Mouse (Mus musculus) urinary bladder, postnatal 25 days (tissue): Measurements from ENCODE around the gene Hpn.

Experiments
- DNase-seq: peaks from one replicate; pipeline ENCODE4 v3.0.0; 2022; ENCODE audit warnings: low spot score

Gene Hpn

DNA sequence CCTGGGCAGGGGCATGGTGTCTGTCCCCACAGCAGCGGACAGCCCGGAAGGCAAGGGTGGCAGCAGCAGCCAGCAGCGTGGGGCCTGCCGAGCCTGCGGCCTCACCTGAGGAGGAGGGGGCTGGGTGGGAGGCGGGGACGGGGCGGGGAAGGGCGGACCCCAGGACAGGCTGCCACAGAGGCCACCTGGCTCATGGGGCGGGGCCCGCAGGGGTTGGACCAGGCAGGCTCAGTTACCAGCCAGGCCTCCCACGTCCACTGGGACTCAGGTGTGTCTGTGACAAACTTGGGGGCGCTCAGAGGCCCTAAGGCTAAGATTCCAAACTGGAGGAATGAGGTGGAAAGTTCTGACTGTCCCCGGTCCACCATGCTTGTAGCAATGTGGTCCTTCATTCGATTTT lies at the start of gene Hpn:
Gene Hpn, minus strand, starts transcription at position 109 of the 400 bp plus-strand sequence.
- no peak for DNase-seq

DNA sequence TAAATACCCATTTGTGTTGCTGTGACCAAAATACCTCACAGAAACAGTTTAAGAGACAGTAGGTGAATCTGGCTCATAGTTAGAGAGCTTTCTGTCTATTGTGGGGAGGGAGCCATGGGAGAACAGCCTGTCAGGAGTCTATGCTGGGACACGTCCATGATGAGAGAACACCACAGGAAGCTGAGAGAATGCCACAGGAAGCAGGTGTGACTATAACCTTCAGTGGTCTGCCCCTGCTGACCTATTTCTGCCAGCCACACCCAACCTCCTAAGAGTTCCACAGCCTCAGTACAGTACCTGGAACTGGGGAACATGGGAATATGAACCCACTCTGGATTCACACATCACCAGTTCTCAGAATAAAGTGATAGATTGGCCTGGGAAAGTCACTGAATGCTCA lies 49.7 kb upstream of the Hpn start:
- no peak for DNase-seq

DNA sequence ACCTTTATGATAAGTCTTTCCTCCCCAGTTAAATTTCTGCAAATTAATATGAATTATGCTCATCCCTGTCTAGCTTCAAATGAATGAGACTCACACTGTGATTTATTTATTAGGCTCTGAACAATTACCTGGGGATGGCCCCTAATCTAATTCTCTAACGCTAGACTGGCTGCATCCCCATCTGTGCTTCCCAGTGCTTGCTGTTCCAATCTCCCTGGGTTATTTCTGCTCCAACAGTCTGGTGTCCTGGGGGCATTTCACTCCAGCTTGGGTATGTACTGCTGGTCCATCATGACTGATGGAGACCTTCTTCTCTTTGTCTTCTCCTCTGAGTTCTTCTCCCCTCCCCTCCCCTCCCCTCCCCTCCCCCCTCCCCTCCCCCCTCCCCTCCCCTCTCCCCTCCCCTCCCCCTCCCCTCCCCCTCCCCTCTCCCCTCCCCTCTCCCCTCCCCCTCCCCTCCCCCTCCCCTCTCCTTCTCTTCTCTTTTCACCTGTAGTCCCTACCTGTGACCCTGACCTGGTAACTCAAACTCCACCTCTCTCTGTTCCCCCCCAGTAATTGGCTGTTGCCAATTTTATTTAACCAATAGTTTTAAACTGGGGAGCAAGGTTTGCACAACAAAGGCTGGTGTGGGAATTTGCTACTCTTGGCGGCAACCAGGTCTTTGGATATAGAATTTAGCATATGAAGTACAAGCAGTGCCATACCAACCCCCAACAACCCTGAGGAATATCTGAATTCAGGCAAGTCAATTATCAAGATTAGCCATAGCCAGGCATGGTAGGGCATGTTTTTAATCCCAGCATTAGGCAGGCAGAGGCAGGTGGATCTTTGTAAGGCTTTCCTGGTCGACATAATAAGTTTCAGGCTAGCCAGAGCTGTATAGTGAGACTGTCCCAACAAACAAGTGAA lies 48.8 kb upstream of the Hpn start:
- no peak for DNase-seq

DNA sequence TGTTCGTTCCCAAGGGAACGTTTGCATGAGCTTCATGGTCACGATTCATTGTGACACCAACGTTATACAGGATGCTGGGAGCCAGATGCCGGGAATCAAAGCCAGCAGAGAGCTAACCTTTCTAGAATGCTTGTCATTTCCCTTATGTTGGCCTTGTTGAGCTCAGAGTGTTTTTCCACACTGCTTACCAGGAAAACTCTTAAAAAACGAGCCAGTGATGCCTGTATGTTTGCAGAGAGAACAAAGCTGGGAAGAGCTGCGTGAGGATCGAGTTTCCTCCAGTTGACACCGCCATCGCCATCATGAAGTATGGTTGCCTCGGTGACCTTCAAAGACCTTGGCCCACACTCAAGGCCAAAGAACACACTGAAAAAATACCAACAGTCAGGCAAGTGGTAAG lies 47.2 kb upstream of the Hpn start:
- no peak for DNase-seq

DNA sequence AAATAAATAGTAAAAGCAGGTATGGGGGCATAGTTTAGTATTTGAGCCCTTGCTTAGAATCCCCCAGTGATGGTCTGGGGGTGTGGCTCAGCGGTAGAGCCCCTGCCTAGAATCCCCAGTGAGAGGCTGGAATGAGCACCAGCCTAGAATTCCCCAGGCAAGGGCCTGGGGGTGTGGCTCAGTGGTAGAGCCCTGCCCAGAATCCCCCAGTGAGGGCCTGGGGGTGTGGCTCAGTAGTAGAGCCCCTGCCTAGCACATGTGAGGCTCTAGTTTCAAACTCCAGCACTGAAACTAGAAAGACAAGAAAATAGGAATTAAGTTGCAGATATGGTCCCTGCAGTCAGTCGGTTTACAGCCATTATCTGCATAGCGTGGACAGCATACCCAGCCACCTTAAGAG lies 46.7 kb upstream of the Hpn start:
- DNase-seq, result no peak

DNA sequence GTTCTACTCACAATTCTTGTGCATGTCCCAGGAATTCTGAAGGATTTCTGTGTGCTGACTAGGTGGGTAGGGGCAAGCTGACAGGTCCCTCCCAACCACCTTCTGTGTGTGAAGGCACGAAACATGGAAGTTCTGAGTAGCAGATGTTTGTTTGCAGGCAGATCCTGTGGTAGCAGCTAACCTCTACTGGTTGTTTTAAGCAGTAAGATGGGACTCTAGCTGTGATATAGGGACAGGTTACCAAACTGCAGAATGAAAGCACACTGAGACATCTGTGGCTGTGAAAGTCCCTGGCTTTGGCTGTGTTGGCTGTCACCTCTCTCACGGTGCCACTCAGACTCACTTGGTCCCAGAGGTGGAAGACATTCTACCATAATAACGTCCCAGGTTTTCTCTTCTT lies 46.2 kb upstream of the Hpn start:
- DNase-seq, result no peak

DNA sequence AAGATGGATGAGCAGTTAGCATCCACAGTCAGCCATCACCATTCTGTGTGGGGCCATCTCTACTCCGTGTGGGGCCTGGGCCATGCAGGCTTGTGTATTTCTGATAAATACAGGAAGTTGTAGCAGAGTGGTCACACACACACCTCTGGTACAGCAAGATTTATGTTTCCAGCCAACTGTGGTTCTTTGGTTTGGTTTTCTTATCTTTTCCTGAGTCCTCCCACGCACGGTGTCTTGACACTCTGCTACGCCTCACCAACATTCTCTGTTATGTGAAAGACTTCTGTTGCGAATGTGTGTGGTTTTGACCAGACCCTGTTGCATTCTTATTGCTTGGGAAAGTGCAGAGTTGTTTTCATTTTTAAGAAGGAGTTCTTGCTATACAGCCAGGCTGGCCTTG lies 45.7 kb upstream of the Hpn start:
- DNase-seq, result no peak

DNA sequence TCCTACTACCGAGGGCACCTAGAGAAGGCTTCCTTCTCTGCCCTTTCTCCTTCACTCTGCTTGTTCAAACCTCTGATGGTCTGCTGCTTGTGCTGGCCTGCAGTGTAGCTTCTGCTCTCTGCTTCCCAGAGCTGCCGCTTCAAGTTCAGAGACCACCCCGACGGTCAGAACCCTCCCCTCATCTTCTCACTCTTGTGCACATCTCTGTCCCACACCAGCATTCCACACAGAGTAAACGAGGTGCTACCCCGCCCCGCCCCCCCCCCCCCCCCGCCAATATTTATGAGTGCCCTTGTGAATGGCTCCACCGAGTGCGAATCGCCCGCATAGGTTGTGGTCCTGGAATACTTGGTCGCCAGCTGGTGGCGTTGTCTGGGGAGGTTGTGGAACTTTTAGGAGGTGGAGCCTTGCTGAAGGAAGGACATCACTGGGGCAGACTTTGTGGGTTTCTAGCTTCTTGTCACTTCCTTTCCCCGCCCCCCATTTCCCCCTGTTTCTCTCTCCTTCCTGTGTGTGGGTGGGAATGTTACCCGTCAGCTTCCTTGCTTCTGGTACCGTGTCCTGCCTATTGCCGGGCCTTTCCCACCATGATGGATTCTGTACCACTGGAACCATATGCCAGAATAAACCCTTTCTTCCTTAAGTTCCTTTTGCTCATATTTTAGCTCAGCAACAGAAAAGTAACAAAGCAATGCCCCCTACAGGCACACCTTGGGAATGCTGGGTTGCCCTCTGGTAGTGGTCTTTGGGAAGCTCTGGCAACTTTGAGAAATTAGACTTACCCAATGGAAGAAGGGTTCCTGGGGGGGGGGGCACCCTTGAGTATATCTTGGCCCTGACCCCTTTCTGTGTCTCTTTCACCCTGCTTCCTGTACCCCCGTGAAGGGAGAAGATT lies 41.2 kb upstream of the Hpn start:
- DNase-seq, result no peak

DNA sequence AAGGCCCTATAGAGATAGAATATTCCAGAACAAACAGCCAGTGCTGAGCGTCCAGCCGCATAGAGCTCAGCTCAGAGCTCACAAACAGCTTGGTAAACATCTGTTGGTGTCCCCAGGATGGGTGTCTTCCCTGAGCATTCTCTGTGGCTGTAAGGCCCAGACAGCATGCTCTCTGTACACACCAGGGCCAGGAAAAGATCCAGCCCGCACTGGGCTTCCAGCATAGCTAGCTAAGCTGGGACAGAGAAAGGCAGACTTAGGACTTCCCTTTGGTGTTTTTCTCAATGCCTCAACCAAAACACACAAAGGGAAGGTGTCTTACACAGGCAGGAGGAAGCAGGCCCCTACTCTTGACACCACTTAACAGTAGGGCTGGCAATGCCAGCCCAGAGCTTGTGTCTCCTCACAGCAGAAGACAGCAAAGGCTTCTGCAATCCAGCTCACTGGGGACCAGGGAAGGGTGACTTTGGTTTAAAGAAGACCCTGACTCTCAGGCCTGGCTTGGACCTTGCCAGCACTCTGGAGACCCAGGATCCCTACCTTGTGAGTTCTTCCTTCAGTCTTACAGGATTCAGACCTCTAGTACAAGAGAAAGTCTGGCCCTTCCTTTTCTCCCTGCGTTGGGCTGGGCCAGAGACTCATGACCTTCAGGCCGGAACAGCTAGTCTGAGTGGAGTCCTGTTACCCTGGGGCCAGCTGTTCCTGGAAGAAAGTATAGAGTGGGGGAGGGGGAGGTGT lies 40.4 kb upstream of the Hpn start, which contains the start of gene Gramd1a:
Gene Gramd1a, minus strand, starts transcription at position 601 of the 738 bp plus-strand sequence.
- no peak for DNase-seq

DNA sequence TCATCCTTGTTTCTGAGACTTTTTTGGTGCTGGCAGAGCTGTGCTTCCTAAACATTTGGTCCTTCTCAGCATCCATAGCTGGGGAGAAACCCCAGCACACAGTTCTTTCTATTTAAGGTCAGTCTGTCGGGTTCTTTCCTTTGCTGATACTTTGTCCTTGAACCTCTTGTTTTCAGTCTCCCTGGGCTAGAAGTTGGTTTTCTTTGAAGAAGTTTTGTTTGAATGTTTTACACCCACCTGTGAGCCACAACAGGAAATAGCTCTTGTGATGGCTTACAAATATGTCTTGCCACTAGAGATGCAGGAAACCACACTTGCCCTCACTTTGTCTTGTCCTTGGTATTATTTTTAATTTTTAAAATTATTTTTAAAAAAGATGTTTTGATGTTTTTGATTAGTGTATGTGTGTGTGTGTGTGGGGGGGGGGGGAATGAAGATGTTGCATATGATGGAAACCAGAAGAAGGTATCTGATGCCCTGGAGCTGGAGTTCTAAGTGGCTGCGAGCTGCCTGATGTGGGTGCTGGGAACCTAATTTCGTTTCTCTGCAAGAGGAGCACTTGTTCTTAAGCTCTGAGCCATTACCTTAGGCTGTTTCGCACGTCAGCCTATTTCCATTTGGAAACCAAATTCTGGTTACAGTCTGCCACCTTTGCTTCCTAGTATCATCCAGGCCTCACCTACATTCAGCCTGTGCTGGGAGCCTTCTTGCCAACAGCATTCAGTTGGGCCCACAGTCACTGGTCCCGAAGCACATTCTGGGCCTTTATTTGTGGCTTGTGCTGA lies 38.6 kb upstream of the Hpn start:
- no peak for DNase-seq

DNA sequence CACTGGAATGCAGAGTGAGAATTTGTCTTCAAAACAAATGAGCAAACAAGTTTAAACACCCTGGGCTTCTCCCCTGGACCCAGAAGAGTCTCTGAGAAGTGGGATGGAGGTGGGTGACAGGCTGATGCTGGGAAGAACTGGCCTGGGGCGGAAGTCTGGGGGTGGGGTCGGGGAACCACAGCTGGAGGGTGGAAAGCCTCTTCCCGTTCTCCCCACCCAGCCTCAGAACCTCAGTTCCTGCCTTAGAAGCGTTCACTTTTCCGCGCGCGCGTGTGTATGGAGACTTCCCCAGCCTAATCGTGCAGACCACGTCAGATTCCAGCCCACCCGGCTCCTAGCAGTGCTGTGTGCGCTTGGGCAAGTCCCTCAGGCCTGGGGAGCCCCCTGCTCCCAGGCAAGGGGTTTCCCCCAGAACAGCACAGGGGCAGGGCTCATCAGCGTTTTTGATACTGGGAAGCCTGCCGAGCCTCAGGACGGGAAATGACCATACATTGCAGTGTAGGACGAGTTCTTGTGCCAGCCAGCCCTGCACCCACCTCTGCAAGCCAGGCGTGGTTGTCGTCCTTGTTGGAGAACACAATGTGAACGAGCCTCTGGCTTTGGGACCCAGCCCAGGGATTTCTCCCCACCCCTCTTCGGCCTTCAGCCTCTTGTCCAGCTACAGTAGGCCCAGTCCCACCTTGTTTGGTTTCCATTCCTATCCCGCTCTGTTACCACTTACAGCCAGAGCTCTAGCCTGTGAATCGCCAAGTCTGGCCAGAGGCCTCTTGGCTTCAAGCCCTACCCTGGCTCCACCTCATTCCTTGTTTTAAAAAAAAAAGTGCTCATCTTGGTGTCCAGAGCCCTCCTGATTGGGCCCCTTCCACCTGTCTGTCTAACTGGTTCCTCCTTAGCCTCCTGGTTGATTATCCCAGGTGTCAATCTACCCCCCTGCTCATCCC lies 36.5 kb upstream of the Hpn start:
- DNase-seq, result peak; percentile 39

DNA sequence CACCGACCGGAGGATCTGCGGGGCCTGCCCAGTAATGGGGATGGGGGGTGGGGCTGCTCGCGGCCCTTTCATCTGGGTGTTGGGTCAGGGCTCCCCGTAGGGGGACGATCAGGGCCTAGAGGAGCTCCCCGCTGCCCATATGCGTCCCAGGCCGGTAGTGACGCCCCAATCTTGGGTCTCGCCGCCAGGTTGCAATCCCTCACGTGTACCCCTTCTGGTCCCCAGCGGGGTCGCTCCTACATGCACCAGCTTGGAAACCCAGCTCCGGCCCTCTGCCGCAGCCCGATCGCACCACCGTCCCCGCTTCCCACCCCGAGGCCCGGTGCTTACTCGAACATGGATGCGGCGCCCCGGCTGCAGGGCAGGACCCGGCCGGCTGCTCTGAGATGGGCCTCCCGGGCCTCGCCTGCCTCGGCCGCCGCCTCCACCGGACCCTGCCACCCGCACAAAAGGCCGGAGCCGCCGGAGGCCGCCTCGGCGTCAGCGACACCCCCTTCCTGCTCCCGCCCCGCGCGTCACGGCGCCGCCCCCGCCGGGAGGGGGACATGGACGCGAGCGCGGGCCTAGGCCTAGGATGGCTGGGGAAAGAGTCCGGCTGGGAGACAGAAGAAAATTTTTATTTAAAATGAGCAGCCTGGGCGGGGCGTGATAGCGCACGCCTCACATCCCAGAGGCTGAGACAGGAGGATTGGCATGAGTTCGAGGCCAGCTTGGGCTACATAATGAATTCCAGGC lies 35.6 kb upstream of the Hpn start:
- peak; percentile 84 for DNase-seq

DNA sequence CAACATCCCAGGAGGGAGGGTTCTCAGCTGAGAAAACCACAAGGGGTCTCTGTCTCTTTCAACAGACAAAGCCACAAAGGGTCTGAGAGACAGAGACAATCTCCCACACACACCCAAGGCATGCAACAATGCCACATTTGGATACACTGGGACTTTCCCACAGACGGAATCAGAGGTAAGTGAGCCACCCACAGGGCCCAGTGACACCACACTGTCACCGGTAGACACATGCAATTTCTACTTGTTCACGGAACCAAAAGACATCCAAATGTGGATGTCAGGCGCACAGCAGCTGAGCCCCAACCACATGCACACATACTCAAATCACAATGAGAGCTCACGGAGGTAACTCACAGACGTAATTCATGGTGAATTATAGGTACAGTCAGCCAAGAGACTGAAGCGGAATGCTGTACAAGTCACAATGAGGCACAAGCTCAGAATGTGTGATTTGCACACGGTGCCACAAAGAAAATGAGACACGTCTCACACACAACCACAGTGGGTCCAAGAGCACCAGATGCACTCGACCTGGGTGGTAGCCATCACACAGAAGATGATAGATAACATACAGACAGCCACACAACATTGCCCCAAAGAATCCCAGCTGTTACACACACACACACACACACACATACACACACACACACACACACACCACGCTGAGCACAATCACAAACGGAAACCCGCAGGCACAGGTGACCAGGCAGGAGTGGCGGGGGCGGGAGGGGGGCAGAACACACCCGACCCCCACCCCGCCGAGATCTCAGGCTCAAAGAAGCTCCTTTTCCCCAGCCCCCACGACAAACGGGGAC lies 34.9 kb upstream of the Hpn start:
- DNase-seq, result no peak

DNA sequence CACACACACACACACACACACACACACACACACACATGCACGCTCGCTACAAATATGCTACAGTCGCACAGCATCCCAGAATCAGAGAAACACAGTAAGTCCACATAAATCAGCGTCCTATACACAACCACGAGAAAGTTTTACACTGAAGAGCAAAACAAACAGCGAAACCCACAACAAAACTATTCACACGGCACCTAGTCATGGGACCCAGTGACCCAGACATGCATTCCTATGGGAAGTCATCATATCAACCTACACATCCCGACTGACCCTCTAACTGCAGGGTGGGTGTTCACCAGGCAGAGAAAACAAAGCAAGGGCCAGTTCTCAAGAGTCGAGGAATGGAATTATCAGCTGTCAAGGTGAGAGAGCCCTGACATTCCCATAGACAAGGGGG lies 34.2 kb upstream of the Hpn start:
- no peak for DNase-seq

DNA sequence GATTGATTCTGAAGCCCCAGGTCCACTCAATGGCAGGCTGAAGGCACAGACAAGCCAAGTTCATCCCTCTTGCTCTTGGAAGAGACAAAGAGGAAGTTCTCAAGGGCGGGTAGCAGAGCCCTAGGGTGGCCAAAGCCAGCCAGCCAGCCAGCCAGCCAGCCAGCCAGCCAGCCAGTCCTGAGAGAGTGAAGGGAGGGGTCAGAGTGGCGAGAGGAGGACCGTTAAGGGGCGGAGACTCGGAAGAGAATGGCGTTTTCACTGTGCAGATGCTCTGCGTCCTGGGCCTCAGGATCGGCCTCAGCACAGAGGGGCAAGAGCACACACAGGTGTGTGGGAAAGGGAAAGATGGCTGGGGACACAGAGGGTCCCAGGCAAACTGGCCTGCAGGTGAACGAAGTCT lies 33.7 kb upstream of the Hpn start:
- no peak for DNase-seq

DNA sequence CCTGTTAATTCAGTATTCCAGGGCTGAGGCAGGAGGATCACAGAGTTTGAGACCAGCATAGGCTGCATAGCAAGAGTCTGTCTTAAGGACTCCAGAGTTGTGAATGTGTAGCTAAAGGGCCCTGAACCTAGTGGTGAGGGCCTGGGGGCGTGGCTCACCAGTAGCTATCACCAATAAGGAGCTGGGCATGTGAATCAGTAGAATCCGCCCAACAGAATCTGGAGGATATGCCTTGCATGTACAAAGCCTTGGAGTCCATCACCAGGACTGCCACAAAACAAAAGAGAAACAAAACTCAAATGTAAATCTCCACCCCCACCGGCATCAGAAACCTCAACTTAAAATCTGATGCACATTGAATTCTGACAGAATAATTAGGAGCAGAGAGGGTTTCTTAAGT lies 33.0 kb upstream of the Hpn start:
- no peak for DNase-seq

DNA sequence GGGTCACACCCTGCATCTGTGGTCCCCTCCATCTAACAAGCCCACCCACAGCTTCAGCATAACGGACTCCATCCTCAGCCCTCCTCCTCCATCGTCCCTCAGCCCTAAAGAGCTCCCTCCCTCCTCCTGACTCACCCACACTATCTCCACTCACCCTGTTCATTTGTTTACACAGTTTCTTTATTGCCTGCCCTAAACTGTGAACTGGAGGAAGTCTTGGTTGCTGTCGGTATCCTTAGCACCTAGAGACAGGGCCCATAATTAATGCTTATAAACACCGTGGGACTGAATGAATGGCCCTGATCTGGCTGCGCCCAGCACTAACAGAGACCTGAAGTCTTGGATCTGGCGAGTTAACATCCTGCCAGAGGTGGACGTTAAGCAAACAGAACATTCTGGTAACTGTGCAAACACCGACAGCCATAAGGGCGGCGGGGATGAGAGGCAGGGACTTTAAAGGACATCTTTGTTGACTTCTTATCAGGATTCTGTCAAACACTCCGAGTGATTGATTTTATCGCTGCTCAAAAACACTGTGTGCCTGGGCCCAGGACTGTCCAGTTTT lies 30.6 kb upstream of the Hpn start:
- no peak for DNase-seq

DNA sequence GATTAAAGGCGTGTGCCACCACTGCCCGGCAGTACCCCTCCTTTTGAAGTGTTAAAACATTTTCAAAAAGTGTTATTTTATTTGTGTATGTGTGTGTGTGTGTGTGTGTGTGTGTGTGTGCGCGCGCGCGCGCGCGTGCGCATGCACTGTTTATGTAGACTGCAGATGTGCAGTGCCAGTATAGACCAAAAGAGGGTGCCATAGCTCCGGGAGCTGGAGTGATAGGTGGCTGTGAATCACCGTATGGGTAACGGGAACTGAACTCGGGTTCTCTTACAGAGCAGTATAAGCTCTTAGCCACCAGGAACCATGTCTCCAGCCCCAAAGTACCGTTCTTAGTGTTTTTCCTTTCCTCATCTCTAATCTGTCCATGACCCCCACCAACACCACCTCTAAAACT lies 29.8 kb upstream of the Hpn start:
- DNase-seq, result no peak
